Mouse (Mus musculus) embryonic fibroblast, embryonic 13.5 days (primary cell): ENCODE measurements at regions not wholly inside any gene's neighbourhood (a gene's known extent, or its start where the extent isn't known, plus 50 kb on each side); places are given as distances from the start of the nearest gene placed in this dataset.

Experiments
- H3K27ac ChIP-seq: 2 replicates; pipeline ENCODE4 v1.5.1; 2012; ENCODE audit warnings: low read length, control low read depth, inconsistent platforms; ENCODE audit not compliant: insufficient read depth
- H3K4me1 ChIP-seq: 2 replicates; pipeline ENCODE4 v1.6.1; 2011; ENCODE audit warnings: low read length; ENCODE audit not compliant: control insufficient read depth, insufficient read depth
- H3K4me3 ChIP-seq: 2 replicates; pipeline ENCODE4 v1.5.1; 2011; ENCODE audit warnings: mild to moderate bottlenecking, control low read depth, low read length; ENCODE audit not compliant: insufficient read depth
- CTCF ChIP-seq: IDR thresholded peaks from 2 replicates; pipeline ENCODE4 v1.5.1; 2011; ENCODE audit warnings: mild to moderate bottlenecking, control low read depth, low read length, moderate library complexity, borderline replicate concordance; ENCODE audit not compliant: insufficient read depth
- POLR2A ChIP-seq: IDR thresholded peaks from 2 replicates; pipeline ENCODE4 v1.6.1; 2011; ENCODE audit warnings: low read depth, mild to moderate bottlenecking, control low read depth, low read length, moderate library complexity

DNA sequence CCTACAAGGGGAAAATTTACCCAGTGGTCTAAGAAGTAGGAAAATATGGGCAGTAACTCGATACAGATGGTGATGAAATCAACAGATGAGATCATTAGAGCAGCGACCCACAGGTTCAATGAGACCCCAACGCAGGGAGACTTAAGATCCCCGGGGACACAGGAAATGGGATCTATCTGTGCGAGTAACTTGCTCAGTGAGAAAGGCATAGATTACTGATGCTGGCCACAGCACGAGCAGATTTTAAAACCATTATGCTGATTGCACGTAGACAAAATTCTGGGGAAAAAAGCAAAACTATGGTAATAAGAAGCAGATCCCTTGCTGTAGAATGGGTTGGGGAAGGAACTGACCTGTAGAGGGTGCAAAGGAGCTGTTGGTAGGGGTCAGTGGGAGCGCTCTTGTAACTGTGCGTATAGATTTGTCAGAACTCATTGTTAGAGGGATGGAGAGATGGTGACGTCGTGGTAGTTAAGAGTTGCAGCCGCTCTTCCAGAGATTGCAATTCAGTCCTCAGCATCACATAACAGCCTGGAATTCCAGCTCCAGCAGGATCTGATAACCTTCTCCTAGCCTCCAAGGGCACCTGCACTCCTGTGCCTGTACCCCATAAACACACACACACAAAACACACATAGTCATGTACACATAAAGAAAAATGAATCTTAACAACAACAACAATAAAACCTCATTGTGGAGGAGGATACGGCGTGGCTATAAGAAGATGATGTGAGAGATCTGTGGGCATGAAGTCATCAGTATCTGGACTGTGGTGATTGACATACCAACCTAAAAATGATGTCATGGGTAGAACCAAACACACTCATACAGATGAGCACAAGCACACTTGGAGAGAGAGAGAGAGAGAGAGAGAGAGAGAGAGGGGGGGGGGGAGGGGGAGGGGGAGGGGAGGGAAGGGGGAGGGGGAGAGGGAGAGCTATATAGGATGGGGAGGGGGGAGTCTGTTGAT, 67.7 kb upstream of the Aldh1b1 start:
- Histone ChIP-seq H3K4me1 (peaks cover 4% of the 10 kb centered on the region; the same call in 1 of the 2 replicates), H3K27ac (no peak overlapping the region), H3K4me3 (no peak overlapping the region)
- TF ChIP-seq POLR2A: no peak
- TF ChIP-seq CTCF: no peak

DNA sequence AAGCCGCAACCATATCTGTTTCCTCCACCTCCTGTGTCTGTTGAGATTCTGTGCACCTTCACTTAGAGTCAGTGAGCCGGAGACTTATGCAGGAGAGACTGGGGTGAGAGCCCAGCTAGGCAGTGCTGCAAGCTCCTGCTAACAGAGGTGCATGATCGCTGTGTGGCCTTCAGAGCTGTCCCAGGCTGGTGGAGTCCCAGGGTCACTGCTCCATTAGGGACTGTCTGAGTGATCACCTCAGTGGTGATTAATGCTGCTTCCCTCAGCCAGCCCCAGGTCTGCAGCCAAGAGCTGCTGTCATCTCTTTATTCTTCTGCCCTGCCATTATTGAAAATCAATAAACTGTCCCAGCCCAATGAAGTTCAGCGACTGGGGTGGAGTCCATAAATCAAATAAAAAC, 69.0 kb upstream of the Aldh1b1 start:
- no peak for TF ChIP-seq POLR2A
- no peak for TF ChIP-seq CTCF
- Histone ChIP-seq H3K4me3 (no peak overlapping the region), H3K27ac (no peak overlapping the region), H3K4me1 (peaks cover 4% of the 10 kb centered on the region; the same call in 1 of the 2 replicates)

DNA sequence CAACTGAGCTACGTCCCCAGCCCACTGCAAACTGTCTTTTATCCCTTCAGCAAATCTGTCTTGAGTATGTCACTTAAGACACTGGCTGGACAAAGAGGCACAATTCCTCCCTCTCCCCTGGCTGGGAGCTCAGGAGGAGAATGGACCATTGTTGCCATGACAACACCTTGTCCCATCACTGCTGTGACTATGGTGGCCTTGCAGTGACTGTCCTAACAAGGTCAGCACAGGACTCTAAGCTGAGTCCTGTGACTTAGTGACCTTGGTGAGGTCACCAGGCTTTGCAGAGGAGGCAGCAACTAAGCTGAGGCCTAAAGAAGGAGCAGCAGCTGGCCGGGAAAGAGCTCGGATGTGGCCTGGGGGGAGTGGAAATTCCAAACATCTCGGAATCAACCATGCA, 70.0 kb upstream of the Aldh1b1 start:
- TF ChIP-seq POLR2A (no peak), CTCF (no peak)
- H3K27ac ChIP-seq: no peak overlapping the region
- H3K4me1 ChIP-seq: peaks cover 4% of the 10 kb centered on the region; the same call in 1 of the 2 replicates

DNA sequence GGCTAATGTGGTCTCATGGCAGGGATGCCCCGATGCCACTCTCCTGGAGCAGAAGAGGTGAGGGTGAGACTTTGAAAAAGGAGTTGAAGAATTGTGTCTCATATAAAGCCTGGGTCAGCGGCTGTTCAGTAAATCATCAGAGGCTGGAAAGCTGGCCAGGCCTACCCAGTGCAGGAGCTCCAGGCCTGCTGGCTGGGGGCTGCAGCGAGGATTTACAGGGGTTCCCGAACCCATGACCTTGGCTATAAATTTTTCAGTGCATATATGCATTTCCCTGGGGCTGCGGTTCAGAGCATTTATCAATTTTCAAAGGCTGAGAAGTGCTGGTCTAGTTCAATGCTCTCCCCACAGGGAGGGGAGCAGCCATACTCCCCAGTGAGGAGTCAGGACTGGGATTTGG, 70.9 kb upstream of the Aldh1b1 start:
- H3K4me3 ChIP-seq: no peak overlapping the region
- H3K27ac ChIP-seq: no peak overlapping the region
- peaks cover 4% of the 10 kb centered on the region; the same call in 1 of the 2 replicates for H3K4me1 ChIP-seq
- TF ChIP-seq POLR2A (no peak), CTCF (no peak)

More for the DNA sequence above, 70.0 kb upstream of the Aldh1b1 start:
- no peak overlapping the region for H3K4me3 ChIP-seq

DNA sequence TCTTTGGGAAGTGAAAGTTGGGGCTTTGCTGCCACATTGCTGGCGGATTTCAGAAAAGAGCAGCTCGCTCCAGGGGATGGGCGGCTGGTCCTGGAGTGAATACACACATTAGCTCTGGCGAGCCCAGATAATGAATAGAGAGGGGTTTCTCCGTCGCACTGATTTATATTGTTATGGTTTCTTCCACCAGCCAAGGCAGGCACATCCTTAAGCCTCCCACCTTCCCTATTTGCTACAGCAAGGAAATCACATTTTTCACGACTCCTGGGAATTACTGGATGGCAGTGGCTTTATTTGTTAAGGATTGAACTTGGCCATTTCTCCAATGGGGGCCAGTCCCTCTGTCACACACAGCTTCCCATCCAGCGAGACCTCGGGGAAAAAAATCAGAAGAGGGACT, 71.3 kb upstream of the Aldh1b1 start:
- H3K4me3 ChIP-seq: no peak overlapping the region
- TF ChIP-seq POLR2A: no peak
- TF ChIP-seq CTCF: no peak
- no peak overlapping the region for H3K27ac ChIP-seq
- peaks cover 4% of the 10 kb centered on the region; the same call in 1 of the 2 replicates for H3K4me1 ChIP-seq

DNA sequence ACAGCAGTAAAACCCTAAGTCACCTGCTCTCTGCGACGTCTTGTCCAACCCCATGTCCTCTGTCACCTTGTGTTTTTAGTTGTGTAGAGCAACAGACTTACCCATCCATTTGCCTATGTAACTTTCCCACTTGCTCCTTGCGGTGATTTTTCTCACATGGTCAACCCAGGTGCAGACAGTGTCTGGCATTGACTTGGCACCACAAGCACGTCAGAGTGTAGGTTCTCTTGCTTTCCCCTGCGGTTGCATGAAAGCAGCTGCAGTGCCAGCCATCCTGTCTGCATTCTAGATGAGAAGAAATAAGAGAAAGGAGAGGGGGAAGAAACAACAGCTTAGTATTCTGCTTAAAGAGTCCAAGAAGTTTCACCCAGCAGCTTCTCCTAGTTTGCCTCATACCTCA, 72.0 kb upstream of the Aldh1b1 start:
- TF ChIP-seq CTCF: no peak
- TF ChIP-seq POLR2A: no peak
- Histone ChIP-seq H3K4me3 (no peak overlapping the region), H3K4me1 (peaks cover 4% of the 10 kb centered on the region; the same call in 1 of the 2 replicates), H3K27ac (no peak overlapping the region)

DNA sequence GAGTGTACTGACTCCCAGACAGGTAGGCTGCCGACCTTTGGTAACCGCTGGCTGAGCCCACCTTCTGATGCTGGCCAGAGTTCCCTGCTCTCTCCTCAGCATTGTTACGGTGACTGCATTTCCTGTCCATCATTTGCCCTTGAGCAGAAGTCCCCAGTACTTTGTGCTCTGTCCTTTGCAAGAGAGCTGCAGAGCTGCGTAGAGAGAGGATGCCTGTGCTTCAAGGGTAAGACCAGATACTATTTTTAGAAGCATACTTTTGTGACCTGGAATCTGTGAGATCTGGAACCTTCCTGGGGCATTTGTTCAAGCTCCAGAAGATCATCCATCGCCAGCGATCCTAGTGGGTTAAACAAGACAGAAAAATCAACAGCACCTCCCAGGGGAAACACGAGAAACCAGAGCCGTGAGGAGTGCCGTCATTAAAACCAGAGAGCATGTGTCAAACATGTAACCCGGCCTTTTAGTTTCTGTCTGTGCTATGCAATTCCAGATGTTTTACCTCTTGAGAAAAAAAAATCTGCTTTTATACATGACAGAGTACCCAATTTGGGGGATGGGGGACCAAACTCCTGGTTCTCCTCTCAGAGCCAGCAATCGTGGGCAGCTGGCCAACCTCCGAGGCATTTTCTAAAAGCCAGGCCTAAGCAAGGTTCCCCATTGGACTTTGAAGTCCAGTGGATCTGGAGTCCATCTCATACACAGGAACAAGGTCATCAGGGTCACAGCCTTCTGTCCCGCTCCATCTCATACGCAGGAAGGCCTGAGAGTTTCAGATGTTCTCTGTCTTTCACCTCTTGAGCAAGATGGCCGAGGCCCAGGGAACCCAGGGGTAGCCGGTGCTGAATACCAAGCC, 73.5 kb upstream of the Aldh1b1 start:
- TF ChIP-seq POLR2A (no peak), CTCF (no peak)
- H3K4me3 ChIP-seq: no peak overlapping the region
- no peaks in the 10 kb centered on the region for H3K4me1 ChIP-seq
- no peak overlapping the region for H3K27ac ChIP-seq

DNA sequence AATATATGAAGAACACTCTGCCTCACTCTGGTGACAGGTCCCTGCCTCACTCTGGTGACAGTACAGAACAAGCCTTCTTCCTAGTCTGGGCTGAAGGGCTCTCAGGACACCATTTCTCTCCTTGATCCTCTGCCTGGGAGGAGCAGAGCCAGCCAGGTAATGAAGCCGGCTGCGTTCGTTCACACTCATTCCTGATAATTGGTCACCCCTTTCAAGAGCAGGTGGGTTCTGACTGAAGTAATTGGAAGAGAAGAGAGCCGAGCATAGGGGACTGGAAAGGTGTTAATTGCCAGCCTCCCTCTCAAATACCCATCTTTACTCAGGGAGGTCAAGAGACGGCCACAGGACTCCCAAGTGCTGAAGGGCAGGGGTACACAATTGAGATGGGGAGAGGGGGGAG, 78.5 kb upstream of the Aldh1b1 start:
- H3K4me3 ChIP-seq: no peak overlapping the region
- TF ChIP-seq CTCF (no peak), POLR2A (no peak)
- H3K27ac ChIP-seq: no peak overlapping the region
- no peaks in the 10 kb centered on the region for H3K4me1 ChIP-seq

DNA sequence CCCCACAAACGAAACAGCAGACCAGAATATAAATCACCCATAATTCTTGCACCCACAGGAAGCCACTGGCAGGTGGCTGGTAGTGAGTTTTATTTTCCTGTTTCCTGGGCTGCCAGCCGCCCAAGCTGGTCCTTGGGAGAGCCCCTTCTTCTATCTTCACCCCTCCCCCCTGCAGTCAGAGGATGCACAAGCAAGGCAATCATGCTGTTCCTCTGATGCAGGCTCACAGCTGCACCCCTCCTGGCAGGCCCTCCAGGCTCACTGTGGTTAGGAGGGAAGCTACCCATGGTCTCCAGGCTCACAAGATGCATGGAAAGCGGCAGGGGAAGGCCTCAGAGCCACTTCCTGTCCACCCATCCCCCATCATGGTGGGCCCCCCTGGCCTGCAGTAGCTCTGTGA, 79.3 kb upstream of the Aldh1b1 start:
- Histone ChIP-seq H3K27ac (no peak overlapping the region), H3K4me3 (no peak overlapping the region), H3K4me1 (no peaks in the 10 kb centered on the region)
- TF ChIP-seq CTCF: no peak
- TF ChIP-seq POLR2A: no peak
